19 mouse cellular contexts compared by ENCODE assay signal in the genomic region with DNA sequence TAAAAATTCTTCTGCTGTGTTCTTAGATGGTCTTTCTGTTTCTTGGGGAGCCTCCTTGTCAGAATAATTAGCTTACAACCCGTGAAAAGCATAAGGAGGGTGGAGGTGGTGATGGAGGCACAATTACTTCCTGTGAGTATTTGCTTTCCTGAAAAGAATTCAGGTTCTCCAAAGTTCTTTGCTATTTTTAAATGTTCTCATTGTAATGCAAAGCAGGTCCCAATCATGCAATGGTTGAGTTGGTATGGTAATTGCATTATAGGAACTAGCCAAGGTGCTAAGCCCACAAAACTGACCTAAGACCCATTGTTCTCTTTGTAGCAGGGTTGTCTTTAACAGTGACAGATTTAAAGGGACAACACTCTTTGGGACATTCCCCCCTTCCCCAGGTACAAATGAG.
"Had no signal": no experiment of that assay in that cellular context is flagged by ENCODE, and none has a peak within 500 bp of the region (broad histone marks: within the 10 kb centered on the region; RNA-seq: fewer than 3 reads in every experiment).

No protein-coding gene starts in this region.

- H3K4me1 ChIP-seq: limb, embryonic 12.5 days; limb, embryonic 15.5 days; midbrain, embryonic 12.5 days; neural tube, embryonic 13.5 days; stomach, embryonic 15.5 days had no signal

- H3K4me2 ChIP-seq: limb, embryonic 12.5 days; limb, embryonic 15.5 days; liver, embryonic 11.5 days; lung, embryonic 14.5 days; midbrain, embryonic 12.5 days; neural tube, embryonic 13.5 days; stomach, embryonic 15.5 days had no signal

- H3K4me3 ChIP-seq: limb, embryonic 12.5 days; limb, embryonic 15.5 days; midbrain, embryonic 12.5 days; myocyte; neural tube, embryonic 13.5 days; stomach, embryonic 15.5 days had no signal

- H3K27me3 ChIP-seq: limb, embryonic 12.5 days; limb, embryonic 15.5 days; midbrain, embryonic 12.5 days; neural tube, embryonic 13.5 days; stomach, embryonic 15.5 days had no signal

- H3K9ac ChIP-seq: limb, embryonic 12.5 days; limb, embryonic 15.5 days; liver, embryonic 14.5 days; liver, postnatal 0 days; lung, embryonic 14.5 days; midbrain, embryonic 12.5 days; neural tube, embryonic 13.5 days; stomach, embryonic 15.5 days had no signal

- H3K36me3 ChIP-seq: limb, embryonic 12.5 days; limb, embryonic 15.5 days; midbrain, embryonic 12.5 days; neural tube, embryonic 13.5 days; stomach, embryonic 15.5 days had no signal

- H3K9me3 ChIP-seq: limb, embryonic 12.5 days; limb, embryonic 15.5 days; midbrain, embryonic 12.5 days; stomach, embryonic 15.5 days had no signal

- DNase-seq: kidney, postnatal 10 days; kidney, postnatal 36 days; left cerebral cortex, postnatal 4 days; liver, postnatal 0 days; lung, embryonic 14.5 days; right cerebral cortex, postnatal 25 days; spleen, adult 18-20 months; thymus, postnatal 25 days had no signal

- H3K27ac ChIP-seq: limb, embryonic 12.5 days; limb, embryonic 15.5 days; liver, embryonic 14.5 days; macrophage; midbrain, embryonic 12.5 days; neural tube, embryonic 13.5 days; stomach, embryonic 15.5 days had no signal

- ATAC-seq: liver, postnatal 0 days; lung, postnatal 0 days; midbrain, embryonic 16.5 days had no signal
